19 mouse cellular contexts compared by ENCODE assay signal in genomic region chr1:178769988-178770387, GRCm38 (mm10).
"Had no signal": no experiment of that assay in that cellular context is flagged by ENCODE, and none has a peak within 500 bp of the region (broad histone marks: within the 10 kb centered on the region; RNA-seq: fewer than 3 reads in every experiment).

No protein-coding gene starts in this region.

- DNase-seq: kidney, postnatal 36 days; liver; lung, adult 18-20 months; lung, postnatal 10 days; lung, postnatal 36 days; right cerebral cortex, postnatal 25 days; spleen, adult 18-20 months; thymus, postnatal 25 days had no signal

- H3K36me3 ChIP-seq: limb, embryonic 13.5 days; liver, embryonic 12.5 days; liver, embryonic 15.5 days; lung, embryonic 15.5 days; midbrain, embryonic 12.5 days; midbrain, embryonic 15.5 days; neural tube, embryonic 13.5 days; stomach, embryonic 15.5 days had no signal

- H3K27me3 ChIP-seq: limb, embryonic 13.5 days; liver, embryonic 12.5 days; liver, embryonic 15.5 days; lung, embryonic 15.5 days; midbrain, embryonic 12.5 days; midbrain, embryonic 15.5 days; neural tube, embryonic 13.5 days; stomach, embryonic 15.5 days had no signal

- H3K9me3 ChIP-seq: limb, embryonic 10.5 days; limb, embryonic 13.5 days; liver, embryonic 12.5 days; liver, embryonic 15.5 days; lung, embryonic 15.5 days; midbrain, embryonic 12.5 days; midbrain, embryonic 15.5 days; neural tube, embryonic 13.5 days; stomach, embryonic 15.5 days had no signal

- ATAC-seq: liver, embryonic 12.5 days; midbrain, embryonic 15.5 days had no signal

- H3K4me3 ChIP-seq: limb, embryonic 10.5 days; limb, embryonic 13.5 days; liver, embryonic 12.5 days; liver, embryonic 15.5 days; lung, embryonic 15.5 days; midbrain, embryonic 12.5 days; midbrain, embryonic 15.5 days; myocyte; neural tube, embryonic 13.5 days; stomach, embryonic 15.5 days had no signal

- H3K27ac ChIP-seq: kidney, postnatal 0 days; limb, embryonic 10.5 days; limb, embryonic 13.5 days; liver, embryonic 12.5 days; liver, embryonic 15.5 days; lung, embryonic 15.5 days; midbrain, embryonic 12.5 days; midbrain, embryonic 15.5 days; neural tube, embryonic 13.5 days; stomach, embryonic 15.5 days had no signal

- H3K9ac ChIP-seq: limb, embryonic 13.5 days; liver, embryonic 12.5 days; liver, embryonic 15.5 days; lung, embryonic 15.5 days; midbrain, embryonic 12.5 days; midbrain, embryonic 15.5 days; neural tube, embryonic 13.5 days; stomach, embryonic 15.5 days had no signal

- H3K4me2 ChIP-seq: limb, embryonic 13.5 days; liver, embryonic 12.5 days; liver, embryonic 15.5 days; lung, embryonic 15.5 days; midbrain, embryonic 12.5 days; midbrain, embryonic 15.5 days; neural tube, embryonic 13.5 days; stomach, embryonic 15.5 days had no signal

- H3K4me1 ChIP-seq: lung, embryonic 15.5 days; midbrain, embryonic 12.5 days; midbrain, embryonic 15.5 days; stomach, embryonic 15.5 days had no signal
